Mouse (Mus musculus) megakaryocyte-erythroid progenitor cell, adult 5-6 weeks (primary cell): ENCODE data around the gene Cpeb4. TPM values are rescaled to one million over a fixed set of nuclear protein-coding genes. Genes with fewer than 3 reads are reported as not detected.
"Not testable (repeated sequence)": the region's sequence is repeated elsewhere in the genome, so short reads cannot be mapped to it uniquely, and the experiment has no call there.

Experiments
- ATAC-seq: replicated peaks from 2 replicates; pipeline ENCODE4 v1.8.0; 2016; ENCODE audit warnings: mild to moderate bottlenecking, inconsistent platforms; ENCODE audit not compliant: severe bottlenecking, poor library complexity, low FRiP score, low TSS enrichment
- total RNA-seq, 2 experiments: library from RNA; stranded (forward) in 1 of 2; stranded (reverse) in 1 of 2; fragments of 200-1000, 215-1000 nt in 1 of 2; fragments of >200 nt in 1 of 2; fragmentation: Nextera tagmentation in 1 of 2; gene quantifications; 2 replicates each; pipeline ENCODE4 v1.2.3; 2014 to 2017

Gene Cpeb4
- total RNA-seq, 2 experiments from 2014 or later: 9.9 to 13.2 TPM

DNA sequence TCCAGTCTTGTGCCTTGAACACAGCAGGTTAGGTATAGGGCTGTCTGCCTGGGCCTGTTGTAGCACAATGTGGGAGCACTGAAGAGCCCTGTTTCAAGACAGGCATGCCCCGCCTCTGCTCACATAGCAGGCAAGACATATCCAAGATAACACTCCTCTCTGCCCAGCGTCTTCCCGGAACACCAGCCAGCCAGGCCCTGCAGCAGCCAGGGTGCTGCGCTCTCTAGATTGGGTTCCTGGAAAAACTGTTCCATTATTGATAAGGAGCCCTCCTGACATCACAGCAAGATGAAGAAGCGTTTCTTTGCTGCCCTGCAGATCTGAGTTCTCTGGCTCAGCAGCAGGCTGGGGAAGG, 28.2 kb upstream of the Cpeb4 start:
- ATAC-seq: peak; percentile 97

DNA sequence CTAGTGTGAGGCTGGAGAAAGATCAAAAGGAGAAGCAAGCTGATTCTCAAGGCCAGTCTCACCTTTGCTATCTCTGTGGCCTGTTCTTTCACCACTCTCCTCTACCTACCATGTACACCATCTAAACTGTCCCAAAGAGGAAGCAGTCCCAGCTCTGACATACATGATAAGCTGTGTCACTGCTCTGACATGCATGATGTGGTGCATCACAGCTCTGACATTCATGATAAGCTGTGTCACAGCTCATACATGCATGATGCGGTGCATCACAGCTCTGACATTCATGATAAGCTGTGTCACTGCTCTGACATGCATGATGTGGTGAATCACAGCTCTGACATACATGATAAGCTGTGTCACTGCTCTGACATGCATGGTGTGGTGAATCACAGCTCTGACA, 26.9 kb upstream of the Cpeb4 start:
- ATAC-seq: not testable (repeated sequence)

DNA sequence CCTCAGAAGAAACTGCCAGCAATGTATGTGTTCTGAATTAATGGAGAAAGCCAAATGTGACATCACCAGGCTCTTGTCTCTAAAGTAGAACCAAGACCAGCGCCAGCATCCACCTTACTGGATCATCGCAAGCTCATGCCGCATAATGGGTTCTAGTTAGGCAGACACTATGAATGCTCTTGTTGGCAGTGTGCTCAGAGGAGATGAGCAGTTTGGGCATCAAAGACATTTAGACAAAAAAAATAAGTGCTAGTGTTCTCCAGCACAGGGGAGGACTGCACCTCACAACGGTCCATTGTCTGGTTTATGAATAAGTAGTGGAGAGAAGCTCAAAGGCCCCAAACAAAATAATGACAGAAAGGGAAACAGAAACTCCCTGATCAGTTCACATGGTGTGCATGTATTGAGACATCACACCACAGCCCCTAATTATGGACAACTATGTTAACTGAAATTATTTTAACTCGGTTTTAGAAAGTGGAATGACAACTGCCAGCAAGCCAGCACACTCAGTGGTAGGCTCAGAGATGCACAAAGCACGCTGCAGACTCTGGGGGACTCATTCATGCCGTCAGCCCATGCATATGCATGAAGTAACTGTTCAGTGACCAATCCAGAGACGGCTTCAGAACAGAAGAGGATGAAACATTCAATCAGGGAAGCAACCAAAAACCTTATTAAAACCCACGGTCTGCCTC, 25.1 kb upstream of the Cpeb4 start:
- no peak for ATAC-seq

DNA sequence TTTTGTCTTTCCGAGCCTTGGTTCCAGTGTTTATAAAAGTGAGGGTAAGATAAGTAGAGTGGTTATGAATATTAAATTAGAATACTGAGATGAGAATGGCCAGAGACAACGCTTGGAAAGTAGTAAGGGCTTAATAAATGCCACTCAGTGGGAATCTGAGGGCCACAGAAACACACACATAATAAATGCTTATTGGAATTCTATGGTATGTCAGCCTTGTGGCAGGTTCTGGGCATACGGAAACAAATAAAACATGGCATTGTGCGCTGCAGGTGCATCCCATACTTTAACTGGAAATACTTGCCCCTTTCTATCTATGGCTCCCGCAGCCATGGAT, 24.6 kb upstream of the Cpeb4 start:
- ATAC-seq: no peak

DNA sequence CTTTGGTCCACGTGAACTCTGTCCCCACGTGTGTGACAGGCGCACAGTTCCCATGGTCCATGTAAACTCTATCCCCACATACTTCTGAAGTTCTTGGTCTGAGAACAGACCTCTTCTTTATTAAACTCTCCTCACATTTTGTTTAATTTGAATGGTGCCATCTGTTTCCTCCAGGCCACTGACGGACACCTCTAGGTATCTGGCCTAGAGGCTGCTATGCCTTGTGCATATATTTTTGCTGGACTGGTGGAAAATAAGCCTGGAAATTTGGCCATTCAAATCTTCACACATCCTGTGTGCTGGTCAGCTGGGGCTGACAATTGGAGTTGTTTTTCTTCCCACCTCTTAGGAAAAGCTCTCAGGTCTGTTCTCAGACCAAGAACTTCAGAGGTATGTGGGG, 23.3 kb upstream of the Cpeb4 start:
- ATAC-seq: no peak

DNA sequence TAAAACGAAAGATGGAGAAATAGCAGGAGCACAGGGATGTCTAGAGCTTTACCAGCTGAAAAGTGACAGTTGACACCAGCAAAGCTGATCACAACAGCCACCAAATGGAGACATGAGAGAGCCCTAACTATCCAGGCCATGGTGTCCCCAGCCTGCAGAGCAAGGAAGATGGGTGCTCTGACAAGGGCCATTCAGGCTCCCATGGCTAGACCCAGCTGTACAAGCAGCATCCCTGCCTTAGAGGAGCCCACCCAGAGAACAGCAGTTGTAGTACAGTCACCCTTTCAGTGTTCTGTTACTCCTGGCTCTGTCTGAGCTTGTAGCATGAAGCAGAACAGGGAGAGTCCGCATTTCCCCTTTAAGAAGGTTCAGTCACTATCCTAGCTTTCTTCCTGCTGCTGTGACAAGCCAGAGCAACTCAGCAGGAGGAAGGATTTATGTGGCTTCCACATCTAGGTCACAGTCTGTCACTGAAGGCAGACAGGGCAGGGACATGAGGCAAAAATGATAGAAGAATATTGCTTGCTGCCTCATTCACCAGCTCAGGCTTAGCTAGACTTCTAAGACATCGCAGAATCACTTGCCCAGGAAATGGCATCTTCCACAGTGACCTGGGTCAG, 21.7 kb upstream of the Cpeb4 start:
- ATAC-seq: no peak

DNA sequence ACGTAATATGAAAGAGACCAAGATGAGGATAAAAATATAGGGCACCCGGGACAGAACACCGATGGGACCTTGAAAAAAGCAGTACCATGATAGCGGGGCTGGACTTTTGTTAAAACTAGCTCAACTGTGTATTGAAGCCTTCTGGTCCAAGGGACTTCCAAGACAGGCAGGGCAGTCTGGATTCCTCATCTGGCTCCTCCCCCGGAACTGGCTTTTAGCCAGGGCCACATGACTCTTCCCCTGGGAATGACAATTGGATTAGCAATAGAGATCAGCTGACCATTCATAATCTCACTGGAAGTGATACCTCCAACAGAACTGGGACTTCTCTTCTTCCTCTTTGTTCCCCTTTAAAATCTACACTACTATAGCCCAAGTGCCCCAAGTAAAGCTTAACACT, 21.0 kb upstream of the Cpeb4 start:
- ATAC-seq: no peak

DNA sequence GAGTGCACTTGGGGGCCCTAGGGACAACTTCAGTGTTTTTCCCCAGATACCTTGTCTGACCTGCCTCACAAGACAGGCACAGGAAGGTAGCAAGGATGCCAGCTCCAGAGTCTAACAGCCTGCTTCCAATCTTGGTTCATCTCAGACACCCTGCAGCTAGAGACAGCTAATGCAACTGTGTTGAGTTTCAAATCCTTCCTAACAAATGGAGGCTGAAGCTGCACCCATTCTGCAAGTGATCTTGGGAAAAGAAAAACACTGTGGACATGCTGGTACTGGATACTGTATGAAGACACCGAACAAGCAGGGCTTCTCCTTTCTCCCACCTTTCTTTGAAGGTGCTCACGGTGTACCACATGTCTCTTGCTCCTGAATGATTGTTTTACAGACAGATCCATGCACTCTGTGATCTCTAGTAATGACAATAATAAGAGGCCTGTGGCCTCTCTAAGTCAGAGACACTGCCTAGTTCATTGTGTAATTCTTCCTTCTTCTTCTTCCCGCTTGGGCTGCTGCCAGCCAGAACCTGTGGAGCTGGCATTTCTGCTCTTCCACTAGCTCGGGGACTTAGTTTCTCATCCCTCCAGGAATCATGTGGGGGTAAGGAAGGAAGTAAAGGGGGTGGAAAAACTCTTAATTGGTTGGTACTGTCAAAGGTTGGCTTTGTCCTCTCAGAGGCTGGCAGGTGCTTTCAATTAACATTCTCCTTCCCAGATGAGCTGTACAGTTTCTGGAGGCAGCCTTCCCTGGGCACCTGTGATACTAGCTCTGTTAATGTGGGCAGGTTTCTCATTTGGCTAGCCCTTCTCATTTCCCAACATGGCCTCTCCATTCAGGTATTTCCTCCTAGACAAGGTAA, 20.1 kb upstream of the Cpeb4 start:
- no peak for ATAC-seq

DNA sequence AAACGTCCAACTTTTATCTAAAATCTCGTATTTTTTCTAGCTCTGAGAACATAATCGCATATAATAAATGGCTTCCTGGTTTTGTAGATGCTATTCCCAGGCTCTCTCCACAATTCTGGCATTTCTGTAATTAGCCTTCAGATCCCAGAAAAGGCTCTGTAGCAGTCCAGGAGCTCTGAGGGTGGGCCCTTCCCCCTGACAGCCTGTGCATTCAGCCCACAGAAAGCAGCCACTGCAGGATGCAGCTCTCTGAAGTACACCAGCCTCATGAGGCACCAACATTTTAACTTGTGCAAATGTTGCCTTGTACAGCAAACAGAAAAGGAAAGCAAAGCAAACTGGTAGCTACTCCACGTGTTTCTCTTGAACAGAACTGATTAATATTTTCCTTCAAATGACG, 17.1 kb upstream of the Cpeb4 start:
- ATAC-seq: no peak

DNA sequence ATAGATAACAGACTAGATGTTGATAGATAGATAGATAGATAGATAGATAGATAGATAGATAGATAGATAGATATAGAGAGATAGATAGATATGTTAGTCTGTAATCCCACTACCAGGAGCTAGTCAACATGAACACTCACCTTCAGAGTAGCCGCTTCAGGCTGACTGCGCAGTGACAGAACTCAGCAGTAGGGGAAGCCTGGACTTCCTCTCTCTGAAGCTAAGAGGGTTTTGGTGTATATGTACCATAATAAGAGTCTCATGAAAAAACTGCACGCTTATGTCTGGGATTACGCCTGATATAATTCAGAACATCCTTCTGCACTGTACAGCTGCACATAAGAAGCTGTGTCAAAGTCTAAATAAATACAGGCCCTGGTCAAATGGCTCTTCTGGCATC, 14.5 kb upstream of the Cpeb4 start:
- ATAC-seq: no peak

DNA sequence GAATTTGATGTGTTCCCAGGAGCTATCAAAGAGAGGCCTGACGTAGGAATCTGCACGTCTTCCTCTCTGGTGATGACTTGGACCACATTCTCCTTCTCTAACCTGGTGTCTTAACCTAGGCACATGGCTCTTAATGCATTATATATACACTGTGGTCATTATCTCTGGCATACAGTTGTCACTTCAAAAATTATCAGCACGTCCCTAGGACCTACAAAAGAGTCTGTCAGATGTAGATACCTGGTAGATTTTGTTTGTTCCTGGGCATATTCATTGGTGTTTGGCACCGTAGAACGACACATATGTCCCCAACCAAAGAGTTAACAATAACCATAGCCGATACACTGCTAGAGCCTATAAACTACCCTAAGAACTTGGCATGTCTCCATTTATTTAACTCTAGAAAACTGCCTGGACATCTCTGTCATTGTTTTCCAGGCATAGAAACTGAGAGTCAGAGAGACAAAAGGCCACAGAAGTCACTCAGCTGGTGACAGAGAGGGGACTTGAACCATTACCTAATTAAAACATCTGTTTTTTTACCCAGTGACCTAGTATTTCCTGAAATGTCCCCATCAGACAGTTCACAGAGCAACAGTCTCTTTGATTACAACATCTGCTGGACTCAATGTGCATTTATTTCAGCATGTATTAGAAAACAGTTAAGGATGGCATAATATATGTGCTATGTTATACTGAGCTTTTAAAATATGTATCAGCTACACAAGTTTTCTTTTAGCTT, 10.7 kb upstream of the Cpeb4 start:
- peak; percentile 91 for ATAC-seq

DNA sequence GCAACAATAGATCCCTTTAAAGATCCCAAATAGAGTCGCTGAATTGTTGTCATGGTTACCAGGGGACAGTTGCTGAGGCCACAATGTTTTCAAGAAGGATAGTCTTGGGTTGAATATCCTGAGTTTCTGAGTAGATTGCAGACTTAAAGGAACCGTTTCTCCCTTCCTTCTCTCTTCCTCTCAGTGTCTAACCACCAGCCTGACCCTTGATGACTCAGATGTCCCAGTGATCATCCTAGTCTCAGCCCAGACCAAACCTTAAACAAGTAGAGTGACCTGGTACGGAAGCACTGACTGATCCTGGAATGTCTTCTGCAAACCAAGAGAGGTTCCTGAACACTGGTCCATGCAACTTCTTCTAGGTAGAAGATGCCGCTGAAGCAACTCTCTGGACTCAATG, 4.0 kb upstream of the Cpeb4 start:
- ATAC-seq: no peak

DNA sequence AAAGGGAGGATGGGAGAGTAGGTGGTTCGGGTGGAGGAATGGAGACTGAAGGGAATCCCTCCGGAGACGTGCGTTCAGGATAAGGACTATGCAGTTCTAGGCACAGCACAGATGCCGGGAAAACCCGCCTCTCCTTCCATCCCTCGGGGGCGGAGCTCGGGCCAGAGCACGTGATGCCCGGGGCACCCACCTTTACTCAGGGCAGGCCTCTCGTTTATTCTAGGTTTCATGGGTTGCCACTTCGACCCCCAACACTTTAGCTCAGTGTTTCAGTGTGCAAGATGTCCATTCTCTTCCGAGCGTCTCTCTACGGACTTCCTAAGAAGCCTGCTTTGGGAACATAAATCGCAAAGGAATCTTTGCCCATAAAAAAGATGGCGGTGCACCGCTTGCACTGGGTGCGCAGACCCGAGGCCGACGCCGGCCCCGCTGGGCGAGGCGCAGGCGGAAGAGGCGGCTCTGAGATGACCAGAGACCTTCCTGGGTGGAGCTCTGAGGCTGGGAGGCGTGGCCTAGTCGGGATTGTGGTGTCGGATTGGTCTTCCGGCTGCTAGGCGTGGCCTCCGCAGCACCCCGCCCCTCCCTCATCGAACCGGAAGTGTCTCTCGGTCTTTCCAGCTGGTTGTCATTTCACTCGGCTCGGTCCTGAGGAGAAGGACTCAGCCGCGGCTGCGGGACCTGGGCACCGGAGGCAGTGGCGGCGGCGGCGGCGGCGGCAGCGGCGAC, 1.6 kb upstream of the Cpeb4 start:
- peak; percentile 100 for ATAC-seq

DNA sequence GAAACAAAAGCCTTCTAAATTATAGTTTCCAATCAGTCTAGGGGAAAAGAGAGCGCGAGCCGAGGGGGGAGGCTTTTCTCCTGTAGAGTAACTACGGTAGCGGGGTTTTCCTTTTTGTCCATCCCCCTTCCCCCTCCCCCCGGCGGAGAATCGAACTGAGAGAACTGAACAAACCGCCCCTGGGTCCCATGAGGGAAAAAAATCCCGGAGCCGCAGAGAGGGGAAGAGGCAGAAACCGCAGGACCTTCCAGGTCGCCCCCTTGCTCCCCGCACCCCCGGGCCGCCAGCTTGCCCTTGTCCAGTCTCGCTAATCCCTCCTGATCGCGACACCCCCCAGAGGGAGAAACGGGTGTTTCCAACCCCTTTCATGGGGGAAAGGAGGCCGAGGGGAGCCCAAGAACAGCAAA, 873 bp upstream of the Cpeb4 start:
- ATAC-seq: no peak; the same call in 1 of the 2 replicates

DNA sequence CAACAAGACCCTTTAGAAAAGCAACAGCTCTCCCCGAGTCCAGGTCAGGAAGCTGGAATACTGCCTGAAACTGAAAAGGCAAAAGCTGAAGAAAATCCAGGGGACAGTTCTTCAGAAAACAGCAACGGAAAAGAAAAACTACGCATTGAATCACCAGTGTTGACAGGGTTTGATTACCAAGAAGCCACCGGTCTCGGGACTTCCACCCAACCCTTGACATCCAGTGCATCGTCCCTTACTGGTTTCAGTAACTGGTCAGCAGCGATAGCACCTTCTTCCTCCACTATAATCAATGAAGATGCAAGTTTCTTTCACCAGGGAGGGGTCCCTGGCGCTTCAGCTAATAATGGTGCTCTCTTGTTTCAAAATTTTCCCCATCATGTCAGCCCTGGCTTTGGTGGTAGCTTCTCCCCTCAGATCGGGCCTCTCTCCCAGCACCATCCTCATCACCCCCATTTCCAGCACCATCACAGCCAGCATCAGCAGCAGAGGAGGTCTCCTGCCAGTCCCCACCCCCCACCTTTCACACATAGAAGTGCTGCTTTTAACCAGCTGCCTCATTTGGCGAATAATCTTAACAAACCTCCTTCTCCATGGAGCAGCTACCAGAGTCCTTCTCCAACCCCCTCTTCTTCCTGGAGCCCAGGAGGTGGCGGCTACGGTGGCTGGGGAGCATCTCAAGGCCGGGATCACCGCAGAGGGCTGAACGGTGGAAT, 693 bp downstream of the Cpeb4 start:
- no peak for ATAC-seq

DNA sequence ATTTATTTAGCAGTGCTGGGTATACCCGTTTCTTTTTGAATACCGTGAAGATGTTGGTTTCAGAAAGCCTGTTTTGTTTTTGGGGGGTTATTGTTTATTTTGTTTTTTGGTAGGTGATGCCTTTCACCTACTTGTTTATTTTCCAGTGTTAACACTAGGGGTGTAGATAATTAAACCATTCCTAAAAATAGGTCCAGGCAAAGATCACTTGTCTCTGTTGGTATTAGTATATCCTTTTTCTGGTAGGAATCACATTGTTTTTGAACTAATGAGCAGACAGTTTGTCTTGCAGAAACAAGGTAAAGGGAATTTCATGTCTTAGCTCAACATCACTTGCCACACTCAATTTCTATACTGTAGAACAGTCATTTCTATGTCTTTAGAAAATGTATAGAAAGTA, 2.1 kb downstream of the Cpeb4 start:
- ATAC-seq: no peak

DNA sequence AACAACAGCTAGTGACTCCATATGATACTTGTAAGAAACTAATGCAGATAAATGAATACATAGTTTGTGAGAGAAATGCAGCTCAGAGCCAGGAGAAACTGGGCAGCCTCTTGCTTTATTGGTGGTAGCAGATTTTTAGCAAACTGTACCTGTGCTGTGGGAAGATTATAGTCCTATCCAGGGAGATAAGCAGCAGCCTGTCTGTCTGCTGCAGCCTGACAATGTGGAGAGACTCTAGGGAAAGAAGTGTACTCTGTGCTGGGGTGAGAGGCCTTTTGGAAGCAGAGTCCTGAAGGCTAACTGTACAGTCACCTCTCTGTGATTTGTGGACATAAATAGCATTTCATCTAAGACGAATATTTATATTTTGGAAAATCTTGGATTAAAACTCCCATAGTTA, 11.7 kb downstream of the Cpeb4 start:
- peak; percentile 95 for ATAC-seq

DNA sequence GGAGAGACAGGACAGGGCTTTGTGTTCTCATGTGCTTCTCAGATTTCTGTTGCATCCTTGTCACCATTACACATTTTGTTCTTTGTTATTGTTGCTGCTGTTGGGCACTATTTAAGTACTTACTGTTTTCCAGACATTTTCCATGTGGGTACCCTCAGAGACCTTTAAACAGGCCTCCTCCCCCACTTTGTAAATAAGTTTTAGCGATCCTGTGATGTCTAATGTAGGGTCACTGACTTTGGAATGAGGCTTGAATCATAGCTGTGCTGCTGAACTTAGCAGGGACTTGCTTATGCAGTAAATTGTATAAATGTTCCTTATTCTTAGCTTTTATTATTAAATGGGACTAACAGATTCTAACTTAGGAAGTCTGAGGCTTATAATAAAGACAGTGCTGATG, 13.8 kb downstream of the Cpeb4 start:
- no peak for ATAC-seq

DNA sequence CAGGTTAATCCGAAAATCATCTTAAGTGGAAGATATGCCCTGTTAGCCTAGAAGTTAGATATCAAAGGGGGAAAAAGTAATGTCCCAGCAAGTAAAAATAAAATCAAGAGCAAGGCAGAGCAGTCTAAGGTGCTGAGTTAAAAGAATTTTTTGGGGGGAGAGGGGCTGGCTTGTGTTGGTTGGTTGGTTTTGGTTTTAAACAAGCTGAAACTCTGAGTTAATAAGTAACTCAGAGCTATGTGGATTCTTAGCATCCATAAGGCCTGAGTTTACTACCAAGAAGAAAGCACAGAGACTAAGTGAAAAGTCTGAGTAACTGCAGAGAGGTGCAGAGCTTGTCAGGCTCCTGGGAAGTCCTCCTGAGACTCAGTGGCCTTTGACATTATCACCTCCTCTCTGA, 16.2 kb downstream of the Cpeb4 start:
- no peak for ATAC-seq
